Mouse (Mus musculus) left cerebral cortex, adult 11 months (tissue): ENCODE measurements around the gene Nubp2.

Source experiments
- DNase-seq: peaks from one replicate; pipeline ENCODE4 v3.0.0; 2022; ENCODE audit warnings: low spot score

Gene Nubp2

GRCm38 (mm10) chr17:24860076-24860475, 26.1 kb downstream of the Nubp2 start:
- DNase-seq: no peak

- DNase-seq: no peak
Observed at GRCm38 (mm10) chr17:24858967-24859366, 27.2 kb downstream of the Nubp2 start.

- DNase-seq: no peak
Observed at GRCm38 (mm10) chr17:24857831-24858470, 28.2 kb downstream of the Nubp2 start.

GRCm38 (mm10) chr17:24856589-24856988, 29.6 kb downstream of the Nubp2 start:
- DNase-seq: no peak

GRCm38 (mm10) chr17:24855838-24856464, 30.2 kb downstream of the Nubp2 start:
- DNase-seq: no peak

- DNase-seq: no peak
Observed at GRCm38 (mm10) chr17:24851381-24852125, 34.6 kb downstream of the Nubp2 start.

GRCm38 (mm10) chr17:24850773-24851127, 35.4 kb downstream of the Nubp2 start:
- DNase-seq: no peak

GRCm38 (mm10) chr17:24850065-24850772, 35.9 kb downstream of the Nubp2 start, which contains the start of gene Fahd1:
Fahd1 (minus strand) TSS chr17:24850364.
- DNase-seq: peak; percentile 96

GRCm38 (mm10) chr17:24849733-24850064, 36.5 kb downstream of the Nubp2 start:
- no peak for DNase-seq

- DNase-seq: no peak
Observed at GRCm38 (mm10) chr17:24848600-24849031, 37.5 kb downstream of the Nubp2 start.

- no peak for DNase-seq
Observed at GRCm38 (mm10) chr17:24847386-24847785, 38.8 kb downstream of the Nubp2 start.

GRCm38 (mm10) chr17:24844525-24844924, 41.6 kb downstream of the Nubp2 start:
- no peak for DNase-seq

- no peak for DNase-seq
Observed at GRCm38 (mm10) chr17:24842631-24843030, 43.5 kb downstream of the Nubp2 start.

- DNase-seq: no peak
Observed at GRCm38 (mm10) chr17:24841133-24841532, 45.0 kb downstream of the Nubp2 start.

GRCm38 (mm10) chr17:24840341-24840740, 45.8 kb downstream of the Nubp2 start:
- DNase-seq: no peak

- no peak for DNase-seq
Observed at GRCm38 (mm10) chr17:24839842-24840241, 46.3 kb downstream of the Nubp2 start, which contains the start of gene Hagh. Hagh (plus strand) TSS chr17:24840143.
